Mouse (Mus musculus): Measurements from ENCODE around the gene Arl4a. TPM values are rescaled to one million over a fixed set of nuclear protein-coding genes. Genes with fewer than 3 reads are reported as not detected.

The Arl4a gene
- polyA plus RNA-seq, 1 experiment from 2014 or later: 40.0 TPM

DNA sequence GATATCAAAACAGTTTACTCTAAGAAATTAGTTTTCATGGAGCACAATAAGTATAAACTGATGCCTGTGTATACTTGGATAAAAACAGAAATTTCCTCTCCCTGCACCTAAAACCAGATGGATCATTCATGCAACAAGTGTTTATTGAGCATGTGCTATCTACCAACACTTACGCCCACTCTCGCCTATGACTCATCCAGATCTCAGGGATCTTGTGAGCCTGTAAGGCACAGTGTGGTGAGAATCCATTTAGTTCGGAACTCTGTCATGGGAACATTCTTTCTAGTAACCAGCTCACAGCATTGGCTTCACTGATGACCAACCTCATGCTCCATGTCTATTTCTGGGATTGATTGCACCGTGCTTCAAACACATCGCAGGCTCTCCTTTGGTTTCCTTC, 58.8 kb downstream of the Arl4a start:
- no peak overlapping the region for H3K4me2 ChIP-seq (replicated peaks)
- no peak overlapping the region for H3K27ac ChIP-seq
- no peak overlapping the region for H3K9ac ChIP-seq
- H3K9me3 ChIP-seq: no peaks in the 10 kb centered on the region
- peaks cover 6% of the 10 kb centered on the region; the same call in 1 of the 2 replicates for H3K4me1 ChIP-seq
- 93% methylated on average over 5 of the region's 5 CpGs for WGBS
- no peak for ATAC-seq (ENCODE audit: insufficient number of reproducible peaks, insufficient read depth, low FRiP score, low TSS enrichment)
- H3K4me3 ChIP-seq: no peak overlapping the region
- H3K27me3 ChIP-seq: no peaks in the 10 kb centered on the region
- no peaks in the 10 kb centered on the region for H3K36me3 ChIP-seq

DNA sequence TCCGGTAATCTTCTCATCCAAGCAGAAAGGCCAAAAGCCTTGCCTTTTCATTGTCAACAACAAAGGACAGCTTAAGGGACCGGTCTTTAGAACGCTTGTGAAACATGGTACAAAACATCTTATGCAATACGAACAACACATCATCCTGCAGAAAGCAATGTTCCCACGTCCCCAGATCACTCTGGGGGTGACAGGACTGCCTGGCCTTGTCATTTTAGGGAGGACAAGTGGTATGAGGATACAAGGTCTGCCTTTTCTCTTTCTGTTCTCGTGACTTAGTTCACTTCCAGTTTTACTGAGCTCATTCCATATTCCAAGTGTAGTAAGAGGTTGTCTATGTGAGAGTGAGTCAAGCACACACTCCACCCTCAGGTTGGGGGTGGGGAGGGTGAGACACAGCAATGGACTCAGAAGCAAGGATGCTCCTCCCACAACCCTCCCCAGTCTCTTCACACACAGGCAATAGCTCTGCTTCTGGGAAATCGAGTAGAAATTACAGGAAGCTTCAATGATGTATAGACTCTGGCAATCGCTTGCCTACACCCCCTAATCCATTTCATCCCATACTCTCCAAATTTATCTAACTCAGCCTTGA, 59.7 kb downstream of the Arl4a start:
- peaks cover 6% of the 10 kb centered on the region; the same call in 1 of the 2 replicates for H3K4me1 ChIP-seq
- 90% methylated on average over 8 of the region's 8 CpGs for WGBS

DNA sequence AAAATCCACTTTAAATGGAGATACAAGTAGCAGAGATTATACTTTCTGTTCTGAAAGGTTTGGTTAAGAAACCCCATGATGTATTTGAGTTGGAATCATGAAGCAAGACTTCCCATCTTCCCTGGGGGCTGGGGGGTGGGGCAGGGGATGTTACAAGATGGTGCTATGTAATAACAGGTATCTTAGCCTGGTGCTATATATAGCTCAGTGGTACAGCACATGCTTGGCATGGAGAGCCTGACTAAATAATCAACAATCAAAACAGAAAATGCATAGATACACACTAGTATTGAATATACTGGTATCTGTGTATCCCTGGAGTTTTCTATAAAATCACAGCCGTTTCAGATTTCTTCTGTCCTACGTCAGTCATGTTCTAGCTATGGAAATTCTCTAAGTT, 61.4 kb downstream of the Arl4a start:
- Histone ChIP-seq H3K27ac (no peak overlapping the region), H3K9me3 (no peaks in the 10 kb centered on the region), H3K4me1 (peaks cover 6% of the 10 kb centered on the region; the same call in 1 of the 2 replicates), H3K36me3 (no peaks in the 10 kb centered on the region), H3K4me3 (no peak overlapping the region), H3K9ac (no peak overlapping the region), H3K4me2 (replicated peaks) (no peak overlapping the region), H3K27me3 (no peaks in the 10 kb centered on the region)
- 87% methylated on average over 2 of the region's 2 CpGs for WGBS
- ATAC-seq (ENCODE audit: insufficient number of reproducible peaks, insufficient read depth, low FRiP score, low TSS enrichment): no peak

More for the DNA sequence above, 59.7 kb downstream of the Arl4a start:
- Histone ChIP-seq H3K36me3 (no peaks in the 10 kb centered on the region), H3K9me3 (no peaks in the 10 kb centered on the region), H3K4me3 (no peak overlapping the region), H3K9ac (no peak overlapping the region), H3K27me3 (no peaks in the 10 kb centered on the region), H3K4me2 (replicated peaks) (no peak overlapping the region), H3K27ac (no peak overlapping the region)
- ATAC-seq (ENCODE audit: insufficient number of reproducible peaks, insufficient read depth, low FRiP score, low TSS enrichment): no peak

DNA sequence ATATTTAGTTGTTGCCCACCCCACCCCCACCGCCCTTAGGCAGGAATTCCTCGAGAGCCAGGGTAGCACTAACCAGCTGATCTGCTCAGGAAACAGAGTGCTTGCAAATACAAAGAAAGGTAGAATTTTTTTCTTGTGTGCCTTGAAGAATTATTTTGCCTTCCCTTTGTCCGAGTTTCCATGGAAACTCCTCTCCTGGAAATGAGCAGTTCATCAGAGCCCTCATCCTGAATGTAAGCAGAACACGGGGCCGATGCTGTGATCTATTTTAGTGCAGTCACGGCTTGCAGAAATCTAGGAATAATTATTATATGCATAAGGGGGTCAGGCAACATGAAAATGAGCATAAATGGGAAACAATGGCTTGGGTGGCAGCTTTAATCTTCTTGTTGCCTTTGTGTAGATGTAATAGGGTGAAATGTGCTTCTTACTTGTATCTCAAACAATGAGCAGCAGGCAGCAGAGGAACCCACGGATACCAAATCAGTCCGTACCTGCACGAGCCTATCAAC, 61.9 kb downstream of the Arl4a start:
- H3K4me1 ChIP-seq: peaks cover 6% of the 10 kb centered on the region; the same call in 1 of the 2 replicates
- H3K4me2 ChIP-seq (replicated peaks): no peak overlapping the region
- H3K9me3 ChIP-seq: no peaks in the 10 kb centered on the region
- ATAC-seq (ENCODE audit: insufficient number of reproducible peaks, insufficient read depth, low FRiP score, low TSS enrichment): no peak
- no peaks in the 10 kb centered on the region for H3K36me3 ChIP-seq
- no peak overlapping the region for H3K27ac ChIP-seq
- H3K27me3 ChIP-seq: no peaks in the 10 kb centered on the region
- H3K9ac ChIP-seq: no peak overlapping the region
- WGBS: 54% methylated on average over 9 of the region's 9 CpGs
- no peak overlapping the region for H3K4me3 ChIP-seq

DNA sequence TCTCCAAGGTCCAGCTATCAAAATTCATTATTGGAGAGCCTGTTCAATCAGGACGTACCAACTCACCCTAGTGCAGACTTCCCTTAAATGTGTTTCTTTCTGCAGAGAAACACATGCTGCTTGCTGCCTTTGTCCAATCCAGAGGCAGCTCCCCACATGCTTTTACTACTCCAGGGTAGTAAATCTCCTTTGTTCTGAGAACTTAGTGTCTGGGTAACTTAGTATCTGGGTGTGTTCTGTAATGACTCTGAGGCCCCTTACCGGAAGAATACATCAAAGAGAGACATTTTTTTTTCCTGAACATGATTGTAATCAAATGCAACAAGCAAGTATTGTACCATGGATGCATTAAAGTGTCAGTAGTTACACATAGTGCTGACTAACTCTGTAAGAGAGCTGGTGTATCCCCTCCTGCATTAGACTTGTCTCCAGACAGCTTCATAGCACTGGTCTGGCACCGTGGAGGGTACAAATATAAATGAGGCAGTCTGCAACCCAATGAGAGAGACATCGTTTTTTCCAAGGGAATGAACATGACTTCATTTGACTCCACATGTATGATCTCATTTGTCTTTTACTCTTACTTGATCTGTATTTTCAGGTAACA, 62.7 kb downstream of the Arl4a start:
- no peaks in the 10 kb centered on the region for H3K27me3 ChIP-seq
- H3K9ac ChIP-seq: no peak overlapping the region
- WGBS: 50% methylated on average over 4 of the region's 4 CpGs
- no peaks in the 10 kb centered on the region for H3K36me3 ChIP-seq
- H3K27ac ChIP-seq: no peak overlapping the region
- no peaks in the 10 kb centered on the region for H3K9me3 ChIP-seq
- no peak overlapping the region for H3K4me2 ChIP-seq (replicated peaks)
- H3K4me1 ChIP-seq: peaks cover 6% of the 10 kb centered on the region; the same call in 1 of the 2 replicates
- ATAC-seq (ENCODE audit: insufficient number of reproducible peaks, insufficient read depth, low FRiP score, low TSS enrichment): no peak
- H3K4me3 ChIP-seq: no peak overlapping the region

DNA sequence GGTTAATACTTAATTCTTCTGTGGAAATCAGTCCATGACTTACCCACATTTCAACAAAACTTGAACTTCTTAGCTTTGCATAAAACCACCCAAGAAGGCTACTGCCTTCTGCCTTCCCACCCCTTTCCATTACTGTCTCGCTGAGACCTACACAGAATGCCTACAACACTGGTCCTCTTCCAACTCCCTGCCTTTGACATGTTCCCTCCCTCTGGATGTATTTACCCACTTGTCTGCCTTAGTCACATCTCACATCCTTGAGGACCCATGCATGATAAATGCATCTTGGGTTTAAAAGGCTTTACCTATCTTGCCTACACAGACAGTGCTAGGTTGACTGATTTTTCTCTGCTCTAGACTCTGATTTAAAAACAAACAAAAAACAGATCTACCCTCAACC, 63.6 kb downstream of the Arl4a start:
- peaks cover 6% of the 10 kb centered on the region; the same call in 1 of the 2 replicates for H3K4me1 ChIP-seq
- H3K4me3 ChIP-seq: no peak overlapping the region
- H3K27me3 ChIP-seq: no peaks in the 10 kb centered on the region
- ATAC-seq (ENCODE audit: insufficient number of reproducible peaks, insufficient read depth, low FRiP score, low TSS enrichment): no peak
- no peak overlapping the region for H3K27ac ChIP-seq
- no peak overlapping the region for H3K4me2 ChIP-seq (replicated peaks)
- 91% methylated on average over 1 of the region's 1 CpGs for WGBS
- no peaks in the 10 kb centered on the region for H3K36me3 ChIP-seq
- no peaks in the 10 kb centered on the region for H3K9me3 ChIP-seq
- no peak overlapping the region for H3K9ac ChIP-seq

DNA sequence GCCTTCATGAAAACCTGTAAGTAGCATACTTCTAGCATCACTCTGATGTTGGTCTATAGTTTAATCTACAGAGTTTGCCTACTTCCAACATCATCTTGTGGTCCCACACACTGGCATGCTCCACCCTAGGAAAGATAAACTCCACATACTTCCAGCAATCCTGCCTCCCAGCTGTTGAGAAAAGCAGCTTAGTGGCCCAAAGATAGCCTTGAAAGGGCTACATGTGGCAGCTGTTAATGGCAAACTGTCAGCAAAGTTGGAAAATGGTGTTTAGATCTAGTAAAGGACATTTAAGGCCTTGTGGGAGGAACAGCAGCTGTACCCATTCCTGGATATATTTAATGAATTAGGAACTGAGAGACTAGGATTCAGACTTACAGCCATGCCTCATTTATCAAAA, 68.3 kb downstream of the Arl4a start:
- ATAC-seq (ENCODE audit: insufficient number of reproducible peaks, insufficient read depth, low FRiP score, low TSS enrichment): no peak
- H3K27me3 ChIP-seq: no peaks in the 10 kb centered on the region
- H3K27ac ChIP-seq: no peak overlapping the region
- no peaks in the 10 kb centered on the region for H3K4me1 ChIP-seq
- no peak overlapping the region for H3K4me3 ChIP-seq
- H3K9ac ChIP-seq: no peak overlapping the region
- no peaks in the 10 kb centered on the region for H3K9me3 ChIP-seq
- no peaks in the 10 kb centered on the region for H3K36me3 ChIP-seq
- no peak overlapping the region for H3K4me2 ChIP-seq (replicated peaks)

DNA sequence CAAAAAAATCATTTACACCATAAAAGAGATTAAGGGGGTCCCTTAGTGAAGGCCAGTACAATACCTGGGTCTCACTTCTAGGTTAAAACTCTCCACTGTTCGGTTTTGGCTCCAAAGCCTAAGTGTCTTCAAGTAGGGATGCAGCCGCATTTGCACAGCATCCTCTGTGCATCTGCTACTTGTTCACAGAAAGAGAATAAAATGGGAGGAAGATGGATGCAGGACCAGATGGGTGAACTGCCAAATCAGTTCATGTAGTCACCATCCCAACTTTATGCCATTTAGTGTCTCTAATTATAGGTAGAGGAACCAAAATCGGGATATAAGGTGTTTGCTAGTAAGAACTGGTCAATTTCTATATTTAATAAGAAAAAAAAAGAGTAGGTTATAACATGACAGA, 69.7 kb downstream of the Arl4a start:
- no peak for ATAC-seq (ENCODE audit: insufficient number of reproducible peaks, insufficient read depth, low FRiP score, low TSS enrichment)
- no peak overlapping the region for H3K4me3 ChIP-seq
- WGBS: 87% methylated on average over 3 of the region's 3 CpGs

DNA sequence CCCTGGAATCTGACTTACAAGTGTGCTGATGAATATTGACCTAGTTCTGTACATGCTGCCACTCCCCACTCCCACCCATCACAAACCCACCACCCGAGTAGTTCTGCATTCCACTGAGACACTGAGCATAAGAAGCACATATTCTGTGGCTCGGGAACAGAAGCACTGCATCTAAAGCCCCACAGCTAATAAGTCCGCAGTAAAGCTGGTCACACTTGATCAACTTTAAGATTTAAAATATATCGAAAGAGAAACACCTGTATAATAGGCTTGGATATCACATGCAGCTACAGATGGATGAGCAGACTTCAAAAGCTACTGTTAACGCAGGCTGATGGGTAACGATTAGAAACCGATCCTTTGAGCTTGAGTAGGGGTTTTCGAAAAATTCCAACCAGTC, 78.7 kb downstream of the Arl4a start:
- Histone ChIP-seq H3K27ac (no peak overlapping the region), H3K9ac (no peak overlapping the region), H3K9me3 (no peaks in the 10 kb centered on the region), H3K36me3 (no peaks in the 10 kb centered on the region), H3K4me1 (no peaks in the 10 kb centered on the region), H3K27me3 (no peaks in the 10 kb centered on the region), H3K4me3 (no peak overlapping the region), H3K4me2 (replicated peaks) (no peak overlapping the region)
- no peak for ATAC-seq (ENCODE audit: insufficient number of reproducible peaks, insufficient read depth, low FRiP score, low TSS enrichment)
- 81% methylated on average over 8 of the region's 8 CpGs for WGBS

More for the DNA sequence above, 69.7 kb downstream of the Arl4a start:
- H3K9ac ChIP-seq: no peak overlapping the region
- no peak overlapping the region for H3K27ac ChIP-seq
- no peak overlapping the region for H3K4me2 ChIP-seq (replicated peaks)
- H3K36me3 ChIP-seq: no peaks in the 10 kb centered on the region
- no peaks in the 10 kb centered on the region for H3K4me1 ChIP-seq
- no peaks in the 10 kb centered on the region for H3K27me3 ChIP-seq
- no peaks in the 10 kb centered on the region for H3K9me3 ChIP-seq

DNA sequence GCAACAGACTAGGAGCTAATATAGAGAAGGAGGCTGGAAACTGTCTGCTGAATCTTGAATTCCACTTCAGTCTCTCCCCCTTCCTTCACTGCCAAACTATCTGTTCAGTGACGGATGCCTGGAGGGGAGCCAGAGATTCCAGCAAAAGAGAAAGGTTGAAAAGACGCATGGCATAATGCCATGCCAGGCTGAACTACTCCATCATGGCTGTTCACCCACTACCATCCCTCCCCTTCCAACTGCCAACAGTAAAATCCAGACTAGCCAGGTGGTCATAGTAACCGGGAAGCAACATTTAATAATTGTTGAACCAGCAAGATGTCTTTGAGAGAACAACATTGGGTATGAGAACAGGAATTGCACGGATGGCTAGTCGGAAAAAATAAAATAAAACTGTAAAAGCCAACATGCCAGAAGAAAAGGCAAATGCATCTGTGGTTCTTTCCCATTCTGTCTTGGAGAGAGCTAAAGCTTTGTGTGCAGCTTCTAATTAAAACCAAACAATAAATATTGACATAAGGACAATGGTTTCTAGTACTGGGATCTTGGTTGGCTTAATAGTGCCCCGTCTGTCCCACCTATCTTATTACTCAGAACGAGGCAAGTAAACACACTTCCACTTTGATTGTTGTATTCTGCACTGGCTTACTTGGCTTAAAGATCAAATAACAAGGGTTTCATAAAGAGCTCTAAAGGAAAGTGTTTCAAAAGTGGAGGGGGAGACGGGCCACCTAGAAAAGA, 79.7 kb downstream of the Arl4a start:
- ATAC-seq (ENCODE audit: insufficient number of reproducible peaks, insufficient read depth, low FRiP score, low TSS enrichment): no peak
- whole genome bisulfite sequencing: 70% methylated on average over 8 of the region's 8 CpGs
- no peak overlapping the region for H3K9ac ChIP-seq

DNA sequence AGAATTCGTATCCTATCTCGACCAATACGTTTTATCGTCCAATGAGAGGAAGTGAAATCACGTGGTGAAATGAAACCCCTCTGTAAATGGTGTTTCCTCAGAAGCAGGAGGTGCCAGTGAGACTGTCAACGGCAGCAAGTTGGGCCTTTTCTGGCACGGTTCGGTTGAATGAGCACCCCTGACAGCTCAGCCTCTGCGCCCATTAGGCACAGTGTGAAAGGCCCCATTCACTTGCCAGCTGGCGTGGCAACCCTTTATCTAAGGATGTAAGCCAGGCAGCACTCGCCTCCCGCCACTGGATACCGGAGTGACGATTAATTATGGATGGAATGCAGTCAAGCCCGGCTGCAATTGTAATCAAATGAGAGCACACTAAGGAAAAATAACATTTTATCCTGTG, 81.4 kb downstream of the Arl4a start:
- WGBS: 43% methylated on average over 15 of the region's 15 CpGs
- Histone ChIP-seq H3K27ac (no peak overlapping the region), H3K4me3 (no peak overlapping the region), H3K4me1 (no peaks in the 10 kb centered on the region), H3K9ac (no peak overlapping the region), H3K9me3 (no peaks in the 10 kb centered on the region), H3K36me3 (no peaks in the 10 kb centered on the region), H3K27me3 (no peaks in the 10 kb centered on the region), H3K4me2 (replicated peaks) (no peak overlapping the region)
- peak; percentile 64; the same call in 1 of the 2 replicates for ATAC-seq (ENCODE audit: insufficient number of reproducible peaks, insufficient read depth, low FRiP score, low TSS enrichment)

More for the DNA sequence above, 79.7 kb downstream of the Arl4a start:
- Histone ChIP-seq H3K27ac (no peak overlapping the region), H3K27me3 (no peaks in the 10 kb centered on the region), H3K9me3 (no peaks in the 10 kb centered on the region), H3K36me3 (no peaks in the 10 kb centered on the region), H3K4me3 (no peak overlapping the region), H3K4me1 (no peaks in the 10 kb centered on the region), H3K4me2 (replicated peaks) (no peak overlapping the region)

Data from embryonic facial prominence, embryonic 12.5 days (tissue).